Mouse (Mus musculus): ENCODE results near the gene Krtap5-2.
"Not testable (repeated sequence)": the region's sequence is repeated elsewhere in the genome, so short reads cannot be mapped to it uniquely, and the experiment has no call there.

DNA sequence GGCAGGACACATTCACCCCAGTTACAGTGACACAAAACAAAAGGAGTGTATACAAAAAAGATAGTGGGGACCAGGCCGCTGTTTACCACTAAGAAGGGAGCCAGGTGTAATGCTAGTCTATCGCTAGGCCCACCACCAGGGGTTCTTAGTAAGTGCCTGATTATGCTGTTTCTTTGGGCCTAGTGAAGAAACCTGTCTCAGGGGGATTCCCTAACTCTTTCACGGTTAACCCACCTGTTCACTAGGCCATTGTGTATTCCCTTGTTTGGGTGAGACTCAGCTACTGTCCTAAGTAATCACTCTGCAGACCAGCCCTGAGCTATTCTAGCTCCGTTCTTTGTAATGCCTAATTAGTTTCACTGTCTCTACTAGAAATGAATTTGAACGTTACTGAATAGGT is 31.1 kb upstream of the Krtap5-2 start:
- TF ChIP-seq CTCF (IDR thresholded peaks at IDR 0.05; ENCODE audit: low read depth, low read length); POLR2A (IDR thresholded peaks at IDR 0.05; ENCODE audit: borderline replicate concordance, low read depth, low read length): not testable (repeated sequence)
